Comparison of ENCODE assay signal across 7 mouse cellular contexts in genomic region chr5:146867246-146867945, GRCm38 (mm10). TPM values are rescaled to one million over a fixed set of nuclear protein-coding genes. Genes with fewer than 3 reads are reported as not detected.
DNase-seq lines count a peak whose midpoint lies in the region; ATAC-seq and TF ChIP-seq lines count a peak whose summit lies in the region.

No protein-coding gene starts in this region.

- no peaks in the 10 kb centered on the region for H3K36me3 ChIP-seq in G1E (replicated peaks)
- H3K36me3 ChIP-seq in forebrain, embryonic 16.5 days (ENCODE audit: control insufficient read depth, insufficient read depth), result no peaks in the 10 kb centered on the region
- H3K36me3 ChIP-seq in hindbrain, embryonic 10.5 days, result no peaks in the 10 kb centered on the region

- peak overlapping the region; percentile 46 for H3K4me2 ChIP-seq in forebrain, embryonic 16.5 days (ENCODE audit: low read length)

- peak overlapping the region; percentile 46 for H3K9ac ChIP-seq in forebrain, embryonic 16.5 days (replicated peaks; ENCODE audit: low read depth, low read length)

- DNase-seq in G1E (ENCODE audit: low spot score), result peak; percentile 67
- peak; percentile 79 for DNase-seq in c-Kit-positive CD71-positive TER-119-positive erythroid progenitor cells, embryonic 14.5 days (ENCODE audit: low spot score)
- peak; percentile 35 for DNase-seq in hindbrain, embryonic 10.5 days (ENCODE audit: low spot score)
- DNase-seq in left cerebral cortex, adult 18-20 months (ENCODE audit: low spot score in 2 of 2), result peak; percentile 84 to 90
- peak; percentile 62 for DNase-seq in lung, postnatal 36 days
- peak; percentile 81 for DNase-seq in right cerebral cortex, postnatal 25 days

- H3K27me3 ChIP-seq in G1E (ENCODE audit: insufficient read depth, low read length), result no peaks in the 10 kb centered on the region
- no peaks in the 10 kb centered on the region for H3K27me3 ChIP-seq in forebrain, embryonic 16.5 days (replicated peaks; ENCODE audit: control insufficient read depth, insufficient read depth, low read length)
- no peaks in the 10 kb centered on the region for H3K27me3 ChIP-seq in hindbrain, embryonic 10.5 days (ENCODE audit: insufficient read depth, poor library complexity, severe bottlenecking)

- no peak overlapping the region; the same call in 1 of the 2 replicates for H3K27ac ChIP-seq in forebrain, embryonic 16.5 days (ENCODE audit: low read length)
- H3K27ac ChIP-seq in hindbrain, embryonic 10.5 days, result peak overlapping the region; percentile 75

- no peak for TF ChIP-seq CTCF in G1E (IDR thresholded peaks at IDR 0.05; ENCODE audit: low read depth, low read length)

- peak; percentile 92 for ATAC-seq in G1E (ENCODE audit: extremely low read depth, insufficient number of reproducible peaks, low FRiP score, poor library complexity, severe bottlenecking)
- ATAC-seq in forebrain, embryonic 16.5 days, result peak; percentile 71

- 6% methylated on average over 19 of the region's 19 CpGs for WGBS in forebrain, embryonic 16.5 days
- WGBS in hindbrain, embryonic 10.5 days, result 9% methylated on average over 19 of the region's 19 CpGs

- H3K4me3 ChIP-seq in G1E (ENCODE audit: low read depth, low read length), result peak overlapping the region; percentile 65; the same call in 1 of the 2 replicates
- peak overlapping the region; percentile 24; the same call in 1 of the 2 replicates for H3K4me3 ChIP-seq in forebrain, embryonic 16.5 days (replicated peaks; ENCODE audit: low read length)
- peak overlapping the region; percentile 42 for H3K4me3 ChIP-seq in hindbrain, embryonic 10.5 days

- H3K4me1 ChIP-seq in G1E (ENCODE audit: insufficient read depth, low read depth, low read length), result peaks cover 44% of the 10 kb centered on the region
- peaks cover 8% of the 10 kb centered on the region for H3K4me1 ChIP-seq in forebrain, embryonic 16.5 days (replicated peaks; ENCODE audit: control insufficient read depth, insufficient read depth, low read length)
- peaks cover 12% of the 10 kb centered on the region for H3K4me1 ChIP-seq in hindbrain, embryonic 10.5 days (replicated peaks)

- H3K9me3 ChIP-seq in G1E (replicated peaks), result peaks cover 14% of the 10 kb centered on the region
- H3K9me3 ChIP-seq in forebrain, embryonic 16.5 days (ENCODE audit: control insufficient read depth, low read length), result no peaks in the 10 kb centered on the region
- 0 out of 2 replicates have a peak, but pooled peaks cover 3% of the 10 kb centered on the region for H3K9me3 ChIP-seq in hindbrain, embryonic 10.5 days

RNA-seq across cellular contexts. Expression of gene Rasl11a, which starts 22.5 kb away (rescaled TPM):
- total RNA-seq in G1E (2014; fragmentation: Nextera tagmentation) (19.7 and 24.1 TPM in 2 replicates), G1E (2017) (126 and 139 TPM in 2 replicates)
- polyA plus RNA-seq in G1E (2012), result 86.7 and 87.5 TPM in 2 replicates
- 11.0 and 11.4 TPM in 2 replicates for polyA plus RNA-seq in forebrain, embryonic 16.5 days (2015; fragmentation: Nextera tagmentation; extraction: Ambion mirVana)
- 21.9 and 33.7 TPM in 2 replicates for polyA plus RNA-seq in hindbrain, embryonic 10.5 days (2016; fragmentation: Nextera tagmentation; extraction: Ambion mirVana)
- total RNA-seq in left cerebral cortex, adult 18-20 months (2021), result 10 to 100 TPM; 10.8 to 11.6 TPM

RNA-seq across cellular contexts. Expression of gene Rpl21, which starts 34.7 kb away (rescaled TPM):
- total RNA-seq in G1E (2014; fragmentation: Nextera tagmentation) (2,344 and 2,765 TPM in 2 replicates), G1E (2017) (1,460 and 1,729 TPM in 2 replicates)
- 302 and 388 TPM in 2 replicates for polyA plus RNA-seq in G1E (2012)
- polyA plus RNA-seq in forebrain, embryonic 16.5 days (2015; fragmentation: Nextera tagmentation; extraction: Ambion mirVana), result 320 and 325 TPM in 2 replicates
- polyA plus RNA-seq in hindbrain, embryonic 10.5 days (2016; fragmentation: Nextera tagmentation; extraction: Ambion mirVana), result 464 and 510 TPM in 2 replicates
- 100 to 1,000 TPM; 178 to 190 TPM for total RNA-seq in left cerebral cortex, adult 18-20 months (2021)

Comparison
In these comparisons a context has a peak if more than half of its experiments do, and no peak if none do; other contexts are left out.
1. DNase-seq: peak in every context shown above with its lines; median percentile 87 in left cerebral cortex, adult 18-20 months; 81 in right cerebral cortex, postnatal 25 days; 79 in c-Kit-positive CD71-positive TER-119-positive erythroid progenitor cells, embryonic 14.5 days; 67 in G1E; 62 in lung, postnatal 36 days; 35 in hindbrain, embryonic 10.5 days.